Mouse (Mus musculus): ENCODE data around the gene Stra6. TPM values are rescaled to one million over a fixed set of nuclear protein-coding genes. Genes with fewer than 3 reads are reported as not detected.

Gene Stra6
- polyA plus RNA-seq, 1 experiment from 2014 or later = not detected

DNA sequence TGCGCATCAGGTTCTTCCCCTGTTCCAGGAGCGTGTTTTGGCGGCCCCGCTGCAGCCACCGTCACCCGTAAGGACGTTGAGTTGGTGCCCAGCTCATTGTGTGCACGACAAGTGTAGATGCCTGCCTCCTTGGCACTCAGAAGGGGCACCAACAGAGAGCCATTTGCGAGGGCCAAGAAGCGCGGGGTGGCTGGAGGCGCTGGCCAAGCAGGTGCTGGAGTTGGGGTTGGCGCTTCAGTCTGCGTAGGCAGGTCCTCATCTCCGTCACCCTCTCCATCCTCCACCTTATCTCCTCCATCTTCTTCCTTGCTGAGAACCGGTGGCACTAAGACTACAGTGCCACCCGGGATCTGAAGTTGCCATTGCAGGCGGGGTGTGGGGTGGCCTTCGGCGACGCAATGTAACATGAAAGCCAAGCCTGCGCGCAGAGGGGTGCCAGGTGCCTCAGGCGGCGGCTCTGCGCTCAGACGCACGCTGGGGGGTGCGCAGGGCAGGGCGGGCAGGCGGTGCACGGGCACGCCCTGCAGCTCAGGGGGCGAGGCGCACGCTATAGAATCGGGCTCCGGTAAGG is 135.3 kb downstream of the Stra6 start:
- Histone ChIP-seq H3K9me3 (replicated peaks; ENCODE audit: control insufficient read depth, low read length) (no peaks in the 10 kb centered on the region), H3K27ac (ENCODE audit: low read length) (no peak overlapping the region), H3K4me1 (ENCODE audit: control insufficient read depth, low read depth, low read length) (peaks cover 2% of the 10 kb centered on the region), H3K4me3 (ENCODE audit: low read depth, low read length) (no peak overlapping the region), H3K4me2 (ENCODE audit: low read depth, low read length) (no peak overlapping the region), H3K9ac (ENCODE audit: low read depth, low read length) (no peak overlapping the region), H3K27me3 (ENCODE audit: control insufficient read depth, insufficient read depth, low read depth, low read length) (peaks cover 94% of the 10 kb centered on the region), H3K36me3 (ENCODE audit: control insufficient read depth, insufficient read depth) (no peaks in the 10 kb centered on the region)
- WGBS (ENCODE audit: insufficient replicate concordance) = 5% methylated on average over 38 of the region's 38 CpGs
- ATAC-seq (ENCODE audit: low read depth) = no peak

DNA sequence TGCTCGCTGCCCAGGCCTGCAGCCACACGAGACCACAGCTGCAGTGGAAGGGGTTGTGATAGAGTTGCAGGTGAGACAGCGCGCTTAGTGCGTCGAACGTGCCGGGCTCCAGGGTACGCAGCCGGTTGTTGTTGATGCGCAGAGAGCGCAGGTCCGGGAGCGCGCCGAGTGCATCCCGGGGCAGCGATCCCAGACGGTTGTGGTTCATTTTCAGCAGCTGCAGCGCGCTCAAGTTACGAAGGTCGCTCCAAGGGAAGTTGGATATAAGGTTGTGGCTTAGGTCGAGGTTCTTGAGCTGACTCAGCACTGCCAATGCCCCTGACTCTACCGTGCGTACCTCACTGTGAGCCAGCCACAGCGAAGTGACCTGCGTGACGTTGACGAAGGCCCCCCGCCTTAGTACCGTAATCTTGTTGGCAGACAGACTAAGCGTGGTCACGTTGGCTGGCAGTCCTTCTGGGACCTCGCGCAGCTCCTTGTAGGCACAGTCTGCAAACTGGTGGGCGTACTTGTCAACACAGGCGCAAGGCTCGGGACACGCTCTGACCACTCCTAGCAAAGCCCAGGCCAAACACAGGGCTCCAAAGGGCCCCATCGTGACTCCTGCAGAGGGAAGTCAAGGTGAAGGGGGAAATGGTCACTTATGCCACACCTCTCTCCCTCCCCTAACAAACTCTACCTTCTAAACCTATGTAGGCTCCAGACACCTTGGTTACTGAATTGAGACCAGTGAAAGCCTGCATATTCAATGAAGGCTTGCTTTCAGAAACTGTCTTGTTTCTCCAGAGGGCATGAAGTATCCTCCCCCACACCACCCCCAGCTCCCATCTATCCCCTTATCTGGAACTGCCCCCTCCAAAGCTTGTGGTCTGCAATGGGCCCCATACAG is 136.0 kb downstream of the Stra6 start:
- Histone ChIP-seq H3K4me1 (ENCODE audit: control insufficient read depth, low read depth, low read length) (peaks cover 4% of the 10 kb centered on the region), H3K9me3 (replicated peaks; ENCODE audit: control insufficient read depth, low read length) (no peaks in the 10 kb centered on the region), H3K4me2 (ENCODE audit: low read depth, low read length) (no peak overlapping the region), H3K27me3 (ENCODE audit: control insufficient read depth, insufficient read depth, low read depth, low read length) (peaks cover 100% of the 10 kb centered on the region), H3K4me3 (ENCODE audit: low read depth, low read length) (no peak overlapping the region), H3K9ac (ENCODE audit: low read depth, low read length) (no peak overlapping the region), H3K36me3 (ENCODE audit: control insufficient read depth, insufficient read depth) (no peaks in the 10 kb centered on the region), H3K27ac (ENCODE audit: low read length) (no peak overlapping the region)
- ATAC-seq (ENCODE audit: low read depth) = no peak
- 1% methylated on average over 41 of the region's 41 CpGs for WGBS (ENCODE audit: insufficient replicate concordance)

DNA sequence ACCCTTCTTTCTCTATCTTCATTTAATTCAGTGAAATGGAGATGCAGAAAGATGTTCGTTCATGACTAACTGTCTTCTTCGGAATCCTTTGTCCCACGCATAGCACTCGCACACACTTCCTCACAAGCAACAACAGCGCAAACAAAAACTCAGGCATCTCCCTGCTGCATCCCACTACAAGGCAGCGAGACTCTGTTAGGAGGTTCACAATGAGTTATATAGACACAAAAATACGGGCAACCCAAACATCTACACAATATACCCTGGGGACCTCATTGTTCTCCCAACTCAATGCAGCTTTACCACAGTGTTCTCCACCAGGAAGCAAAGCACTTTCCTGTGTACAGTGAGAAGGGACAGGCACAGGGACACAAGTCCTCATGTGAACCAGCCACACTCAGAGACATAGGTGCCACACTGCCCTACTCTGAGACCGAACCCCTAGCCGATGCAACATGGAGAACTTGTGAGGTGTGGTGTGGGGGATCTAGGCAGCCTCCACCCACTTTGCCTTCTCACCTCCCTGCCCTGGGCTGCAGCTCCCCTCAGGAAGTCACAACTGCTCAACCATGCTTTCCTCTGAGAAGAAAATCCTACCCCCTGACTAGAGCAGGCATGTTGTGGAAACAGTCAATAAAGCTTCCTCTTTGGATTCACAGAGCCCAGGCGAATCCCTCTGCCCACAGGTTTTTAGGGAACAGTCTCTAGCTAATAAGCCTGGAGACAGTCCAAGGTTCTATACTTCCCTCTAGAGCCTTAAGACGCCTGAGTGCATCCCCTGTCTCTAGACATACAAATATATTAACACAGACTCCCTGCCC is 136.9 kb downstream of the Stra6 start:
- H3K9me3 ChIP-seq (replicated peaks; ENCODE audit: control insufficient read depth, low read length) = no peaks in the 10 kb centered on the region
- no peak overlapping the region for H3K27ac ChIP-seq (ENCODE audit: low read length)
- no peak overlapping the region for H3K4me2 ChIP-seq (ENCODE audit: low read depth, low read length)
- no peak overlapping the region for H3K4me3 ChIP-seq (ENCODE audit: low read depth, low read length)
- H3K36me3 ChIP-seq (ENCODE audit: control insufficient read depth, insufficient read depth) = no peaks in the 10 kb centered on the region
- 10% methylated on average over 11 of the region's 11 CpGs for WGBS (ENCODE audit: insufficient replicate concordance)
- H3K4me1 ChIP-seq (ENCODE audit: control insufficient read depth, low read depth, low read length) = peaks cover 4% of the 10 kb centered on the region
- H3K9ac ChIP-seq (ENCODE audit: low read depth, low read length) = no peak overlapping the region
- H3K27me3 ChIP-seq (ENCODE audit: control insufficient read depth, insufficient read depth, low read depth, low read length) = peaks cover 98% of the 10 kb centered on the region
- ATAC-seq (ENCODE audit: low read depth) = no peak

DNA sequence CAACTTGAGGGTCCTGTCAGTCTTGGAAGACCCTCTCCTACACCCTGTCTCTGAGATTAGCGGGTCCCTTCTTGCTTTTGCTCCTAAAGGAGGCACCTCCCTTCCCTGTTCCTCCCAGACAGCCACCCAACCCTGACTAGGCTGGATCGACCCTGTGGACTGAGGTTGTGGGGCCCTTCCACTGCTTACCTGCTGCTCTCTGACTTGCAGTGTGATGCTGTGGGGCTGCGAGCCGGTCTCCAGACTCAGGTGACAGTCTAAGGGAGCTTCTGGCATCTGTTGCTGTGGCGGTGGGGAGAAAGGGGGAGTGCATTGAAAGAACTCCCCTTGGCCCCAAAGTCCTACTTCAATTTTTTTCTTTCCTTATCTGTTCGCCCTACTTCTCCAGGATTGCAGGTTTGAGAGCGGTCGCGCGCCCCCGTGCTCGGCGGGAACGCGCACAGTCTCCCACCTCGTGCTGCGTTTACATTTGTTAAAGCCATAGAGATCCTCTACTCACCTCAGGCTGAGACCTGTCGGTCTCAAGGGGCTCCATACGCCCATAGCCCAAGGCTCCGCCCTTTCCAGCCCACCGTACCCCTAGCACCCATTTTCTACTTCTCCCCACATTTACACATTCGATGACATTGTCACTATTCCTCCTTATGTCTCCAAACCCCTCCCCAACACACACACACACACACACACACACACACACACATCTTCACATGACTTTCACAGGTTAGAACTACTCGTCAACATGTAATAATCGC is 137.7 kb downstream of the Stra6 start:
- Histone ChIP-seq H3K4me2 (ENCODE audit: low read depth, low read length) (no peak overlapping the region), H3K9me3 (replicated peaks; ENCODE audit: control insufficient read depth, low read length) (no peaks in the 10 kb centered on the region), H3K4me3 (ENCODE audit: low read depth, low read length) (no peak overlapping the region), H3K9ac (ENCODE audit: low read depth, low read length) (no peak overlapping the region), H3K36me3 (ENCODE audit: control insufficient read depth, insufficient read depth) (no peaks in the 10 kb centered on the region), H3K4me1 (ENCODE audit: control insufficient read depth, low read depth, low read length) (peaks cover 4% of the 10 kb centered on the region), H3K27me3 (ENCODE audit: control insufficient read depth, insufficient read depth, low read depth, low read length) (peaks cover 97% of the 10 kb centered on the region), H3K27ac (ENCODE audit: low read length) (no peak overlapping the region)
- no peak for ATAC-seq (ENCODE audit: low read depth)
- WGBS (ENCODE audit: insufficient replicate concordance) = 4% methylated on average over 24 of the region's 24 CpGs

DNA sequence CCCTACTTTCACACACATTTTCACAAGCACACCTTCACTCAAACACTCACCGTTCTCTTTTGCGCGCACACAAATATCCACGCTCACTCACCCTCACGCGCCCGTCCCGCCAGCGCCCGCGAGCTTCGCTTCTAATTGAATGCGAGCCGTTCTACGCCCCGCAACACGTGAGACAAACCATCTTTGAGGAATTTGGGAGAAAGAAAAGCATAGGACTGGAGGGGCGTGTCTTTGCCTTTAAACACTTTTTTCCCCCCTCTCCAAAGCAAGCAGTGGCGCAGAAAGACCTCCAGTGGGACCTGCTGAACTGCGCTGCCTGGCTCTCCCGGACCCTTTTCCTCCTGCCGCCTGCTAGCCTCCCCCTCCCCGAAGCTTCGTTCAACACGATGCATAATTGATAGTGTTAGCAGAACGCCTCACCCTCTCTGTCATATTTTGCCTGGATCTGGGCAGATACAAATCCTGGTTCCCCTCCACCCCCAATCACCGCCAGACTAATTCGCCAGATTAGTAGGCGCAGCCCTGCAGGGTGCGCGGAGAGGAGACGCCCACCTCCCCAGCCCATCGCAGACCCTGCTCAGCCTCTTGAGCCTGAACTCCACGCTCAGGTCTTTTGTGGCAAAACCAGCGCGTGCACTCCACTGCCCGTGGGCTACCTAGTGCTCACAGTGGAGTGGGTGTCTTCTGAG is 138.4 kb downstream of the Stra6 start:
- 2% methylated on average over 37 of the region's 37 CpGs for WGBS (ENCODE audit: insufficient replicate concordance)

DNA sequence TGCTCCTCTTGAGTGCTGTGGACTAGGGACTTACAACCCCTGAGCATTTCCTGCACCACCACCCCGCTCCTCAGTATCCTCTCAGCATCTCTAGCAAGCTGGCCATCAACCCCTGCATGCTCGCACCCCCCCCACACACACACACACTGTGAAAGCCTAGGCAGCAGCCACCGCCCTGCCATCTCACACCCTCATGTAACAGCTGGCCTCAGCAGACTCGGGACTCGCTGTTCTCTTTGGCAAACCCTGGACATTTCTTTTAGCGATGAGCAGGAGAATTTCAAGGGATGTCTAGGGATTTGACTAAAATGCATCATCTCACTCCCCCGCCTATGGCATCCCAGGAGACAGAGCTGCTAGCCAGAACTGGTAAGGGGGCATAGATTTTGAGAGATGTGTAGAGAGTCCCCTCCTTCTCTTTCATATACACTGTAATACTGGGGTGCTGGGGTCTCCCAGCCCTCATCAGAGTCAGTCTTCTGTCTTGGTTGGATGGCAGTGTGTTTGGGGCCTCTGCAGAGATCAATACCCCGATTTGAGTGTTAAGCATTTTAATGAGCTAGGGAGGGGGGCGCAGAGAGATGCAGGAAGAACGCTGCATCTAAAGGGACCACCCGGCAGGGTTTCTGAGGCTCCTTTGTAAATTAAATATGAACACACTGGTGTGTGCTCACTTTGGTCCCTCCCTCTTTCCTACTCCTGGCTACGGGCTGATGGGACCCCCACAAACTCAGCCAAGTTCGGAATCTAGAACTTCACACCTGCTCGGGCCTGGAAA is 139.3 kb downstream of the Stra6 start:
- WGBS (ENCODE audit: insufficient replicate concordance) = 5% methylated on average over 14 of the region's 14 CpGs
- ATAC-seq (ENCODE audit: low read depth) = no peak
- no peaks in the 10 kb centered on the region for H3K9me3 ChIP-seq (replicated peaks; ENCODE audit: control insufficient read depth, low read length)
- H3K4me3 ChIP-seq (ENCODE audit: low read depth, low read length) = no peak overlapping the region
- no peak overlapping the region for H3K9ac ChIP-seq (ENCODE audit: low read depth, low read length)
- H3K27ac ChIP-seq (ENCODE audit: low read length) = no peak overlapping the region
- peaks cover 4% of the 10 kb centered on the region for H3K4me1 ChIP-seq (ENCODE audit: control insufficient read depth, low read depth, low read length)
- H3K36me3 ChIP-seq (ENCODE audit: control insufficient read depth, insufficient read depth) = no peaks in the 10 kb centered on the region
- peaks cover 90% of the 10 kb centered on the region for H3K27me3 ChIP-seq (ENCODE audit: control insufficient read depth, insufficient read depth, low read depth, low read length)
- no peak overlapping the region for H3K4me2 ChIP-seq (ENCODE audit: low read depth, low read length)

More for the DNA sequence above, 138.4 kb downstream of the Stra6 start:
- no peak overlapping the region for H3K9ac ChIP-seq (ENCODE audit: low read depth, low read length)
- H3K27ac ChIP-seq (ENCODE audit: low read length) = no peak overlapping the region
- no peaks in the 10 kb centered on the region for H3K36me3 ChIP-seq (ENCODE audit: control insufficient read depth, insufficient read depth)
- H3K4me1 ChIP-seq (ENCODE audit: control insufficient read depth, low read depth, low read length) = peaks cover 4% of the 10 kb centered on the region
- H3K4me2 ChIP-seq (ENCODE audit: low read depth, low read length) = no peak overlapping the region
- no peak for ATAC-seq (ENCODE audit: low read depth)
- no peak overlapping the region for H3K4me3 ChIP-seq (ENCODE audit: low read depth, low read length)
- no peaks in the 10 kb centered on the region for H3K9me3 ChIP-seq (replicated peaks; ENCODE audit: control insufficient read depth, low read length)
- H3K27me3 ChIP-seq (ENCODE audit: control insufficient read depth, insufficient read depth, low read depth, low read length) = peaks cover 95% of the 10 kb centered on the region
